Mouse (Mus musculus) stomach, postnatal 0 days (tissue): ENCODE results near the gene Dock4. TPM values are rescaled to one million over a fixed set of nuclear protein-coding genes. Genes with fewer than 3 reads are reported as not detected.

Experiments used
- ATAC-seq: fragments of 200-750 bp; cut with Nextera tagmentation; 2 replicates; pipeline ENCODE4 v1.8.0; 2017; ENCODE audit not compliant: low FRiP score, low TSS enrichment
- DNase-seq: peaks from one replicate; pipeline ENCODE4 v3.0.0-alpha.2; 2016; ENCODE audit warnings: low spot score
- H3K27ac ChIP-seq: fragments of 300-500 bp; sonication (generic); replicated peaks from 2 replicates; pipeline ENCODE4 v1.5.1; 2014; ENCODE audit warnings: mild to moderate bottlenecking, control low read depth
- H3K27me3 ChIP-seq: fragments of 300-500 bp; sonication (generic); 2 replicates; pipeline ENCODE4 v1.6.1; 2014; ENCODE audit warnings: low read length; ENCODE audit not compliant: control insufficient read depth, insufficient read depth
- H3K36me3 ChIP-seq: fragments of 300-500 bp; sonication (generic); 2 replicates; pipeline ENCODE4 v1.6.1; 2014; ENCODE audit warnings: low read length, mixed read lengths; ENCODE audit not compliant: control insufficient read depth, insufficient read depth
- H3K4me1 ChIP-seq: fragments of 300-500 bp; sonication (generic); replicated peaks from 2 replicates; pipeline ENCODE4 v1.6.1; 2014; ENCODE audit warnings: antibody characterized with exemption; ENCODE audit not compliant: control insufficient read depth, insufficient read depth
- H3K4me2 ChIP-seq: fragments of 300-500 bp; sonication (generic); replicated peaks from 2 replicates; pipeline ENCODE4 v1.6.1; 2014; ENCODE audit warnings: low read depth, mild to moderate bottlenecking, control low read depth, moderate library complexity
- H3K4me3 ChIP-seq: fragments of 300-500 bp; sonication (generic); 2 replicates; pipeline ENCODE4 v1.5.1; 2014; ENCODE audit warnings: low read depth, low read length, control low read depth
- H3K9ac ChIP-seq: fragments of 300-500 bp; sonication (generic); 2 replicates; pipeline ENCODE4 v1.6.1; 2014; ENCODE audit warnings: mild to moderate bottlenecking, low read length, control low read depth, mixed read lengths
- H3K9me3 ChIP-seq: fragments of 300-500 bp; sonication (generic); 2 replicates; pipeline ENCODE4 v1.6.1; 2016; ENCODE audit warnings: low read length; ENCODE audit not compliant: control insufficient read depth
- CTCF ChIP-seq: IDR thresholded peaks from 2 replicates; pipeline ENCODE4 v1.5.1; 2016; ENCODE audit warnings: antibody characterized with exemption, low read depth, mild to moderate bottlenecking, moderate library complexity
- EP300 ChIP-seq: optimal IDR thresholded peaks from 2 replicates; pipeline ENCODE3; 2016; ENCODE audit warnings: antibody characterized with exemption
- WGBS: fragments of 180-500 bp; shearing (Covaris S2); extraction: QIAGEN DNeasy Blood & Tissue Kit; methylation state at CpG from one replicate; pipeline ENCODE4 v1.1.7; 2014; 5-methylcytosine and 5-hydroxymethylcytosine counted together
- polyA plus RNA-seq: library from polyadenylated mRNA; unstranded; fragments of >200 nt; fragmentation: Nextera tagmentation; extraction: Ambion mirVana; gene quantifications from 2 replicates; pipeline ENCODE4 v1.2.1, GENCODE M21; 2015

Gene Dock4
- polyA plus RNA-seq, 1 experiment from 2014 or later = 3.1 TPM

- H3K36me3 ChIP-seq = no peaks in the 10 kb centered on the region
- ATAC-seq (no peak), DNase-seq (no peak)
- H3K27ac ChIP-seq = no peak overlapping the region
- TF ChIP-seq CTCF (no peak), EP300 (no peak)
- H3K27me3 ChIP-seq = no peaks in the 10 kb centered on the region
- H3K4me3 ChIP-seq = no peak overlapping the region
- no peak overlapping the region for H3K9ac ChIP-seq
- no peak overlapping the region for H3K4me2 ChIP-seq
- H3K9me3 ChIP-seq = no peaks in the 10 kb centered on the region
- H3K4me1 ChIP-seq = no peaks in the 10 kb centered on the region
- 82% methylated on average over 5 of the region's 5 CpGs for WGBS
These were observed 136.3 kb downstream of the Dock4 start for GRCm38 (mm10) chr12:40582059-40582458.

- TF ChIP-seq EP300 (no peak), CTCF (no peak)
- no peaks in the 10 kb centered on the region for H3K27me3 ChIP-seq
- no peaks in the 10 kb centered on the region for H3K9me3 ChIP-seq
- no peak overlapping the region for H3K9ac ChIP-seq
- no peaks in the 10 kb centered on the region for H3K36me3 ChIP-seq
- DNase-seq (no peak), ATAC-seq (no peak)
- WGBS = 71% methylated on average over 7 of the region's 7 CpGs
- H3K4me2 ChIP-seq = no peak overlapping the region
- no peaks in the 10 kb centered on the region for H3K4me1 ChIP-seq
- H3K4me3 ChIP-seq = no peak overlapping the region
- H3K27ac ChIP-seq = no peak overlapping the region
These were observed 139.0 kb downstream of the Dock4 start for GRCm38 (mm10) chr12:40584526-40585289.

GRCm38 (mm10) chr12:40585456-40586141 lies 139.8 kb downstream of the Dock4 start:
- Histone ChIP-seq H3K27me3 (no peaks in the 10 kb centered on the region), H3K4me1 (no peaks in the 10 kb centered on the region), H3K9me3 (no peaks in the 10 kb centered on the region), H3K36me3 (no peaks in the 10 kb centered on the region), H3K27ac (no peak overlapping the region), H3K4me3 (no peak overlapping the region), H3K4me2 (no peak overlapping the region), H3K9ac (no peak overlapping the region)
- WGBS = 80% methylated on average over 4 of the region's 4 CpGs
- no peak for TF ChIP-seq EP300
- no peak for TF ChIP-seq CTCF
- DNase-seq (no peak), ATAC-seq (no peak)

GRCm38 (mm10) chr12:40594161-40594560 lies 148.4 kb downstream of the Dock4 start:
- Histone ChIP-seq H3K4me3 (no peak overlapping the region), H3K27ac (no peak overlapping the region), H3K4me2 (no peak overlapping the region), H3K36me3 (no peaks in the 10 kb centered on the region), H3K4me1 (no peaks in the 10 kb centered on the region), H3K9me3 (no peaks in the 10 kb centered on the region), H3K27me3 (no peaks in the 10 kb centered on the region), H3K9ac (no peak overlapping the region)
- TF ChIP-seq CTCF (no peak), EP300 (no peak)
- 76% methylated on average over 4 of the region's 4 CpGs for WGBS
- ATAC-seq (no peak), DNase-seq (no peak)

- no peaks in the 10 kb centered on the region for H3K36me3 ChIP-seq
- DNase-seq (no peak), ATAC-seq (no peak)
- H3K9ac ChIP-seq = no peak overlapping the region
- WGBS = 76% methylated on average over 6 of the region's 6 CpGs
- no peaks in the 10 kb centered on the region for H3K9me3 ChIP-seq
- no peaks in the 10 kb centered on the region for H3K4me1 ChIP-seq
- no peaks in the 10 kb centered on the region for H3K27me3 ChIP-seq
- H3K4me2 ChIP-seq = no peak overlapping the region
- H3K4me3 ChIP-seq = no peak overlapping the region
- no peak overlapping the region for H3K27ac ChIP-seq
- TF ChIP-seq EP300 (no peak), CTCF (peak; percentile 26; the same call in 1 of the 2 replicates)
These were observed 149.7 kb downstream of the Dock4 start for GRCm38 (mm10) chr12:40595440-40595839.

GRCm38 (mm10) chr12:40596020-40596419 lies 150.3 kb downstream of the Dock4 start:
- ATAC-seq (no peak), DNase-seq (no peak)
- no peaks in the 10 kb centered on the region for H3K9me3 ChIP-seq
- TF ChIP-seq EP300 = no peak
- no peak for TF ChIP-seq CTCF
- H3K9ac ChIP-seq = no peak overlapping the region
- H3K4me2 ChIP-seq = no peak overlapping the region
- H3K36me3 ChIP-seq = no peaks in the 10 kb centered on the region
- no peak overlapping the region for H3K4me3 ChIP-seq
- WGBS = 76% methylated on average over 7 of the region's 7 CpGs
- no peaks in the 10 kb centered on the region for H3K4me1 ChIP-seq
- no peaks in the 10 kb centered on the region for H3K27me3 ChIP-seq
- no peak overlapping the region for H3K27ac ChIP-seq
